Mouse (Mus musculus) heart, adult 2 months (tissue): ENCODE data around the gene Myh7b.

Experiments
- CTCF ChIP-seq: fragments of 200-600 bp; IDR thresholded peaks from 2 replicates; pipeline ENCODE4 v1.8.1; 2022; ENCODE audit warnings: antibody characterized with exemption, mild to moderate bottlenecking, moderate library complexity
- EP300 ChIP-seq: fragments of 200-500 bp; IDR thresholded peaks from 2 replicates; pipeline ENCODE4 v1.6.1; 2011; ENCODE audit warnings: low read depth, low read length, control low read depth; ENCODE audit not compliant: insufficient read depth
- POLR2A ChIP-seq: fragments of 200-500 bp; IDR thresholded peaks from 2 replicates; pipeline ENCODE4 v1.6.1; 2011; ENCODE audit warnings: mild to moderate bottlenecking, low read depth, low read length, control low read depth; ENCODE audit not compliant: insufficient read depth

GRCm38 (mm10) chr2:155574700-155575099 is 36.3 kb upstream of the Myh7b start:
- no peak for TF ChIP-seq CTCF
- TF ChIP-seq POLR2A = no peak
- no peak for TF ChIP-seq EP300
